Mouse (Mus musculus): ENCODE measurements around the gene Henmt1. TPM values are rescaled to one million over a fixed set of nuclear protein-coding genes. Genes with fewer than 3 reads are reported as not detected.

Henmt1 gene
- total RNA-seq, 2 experiments from 2014 or later, result not detected

DNA sequence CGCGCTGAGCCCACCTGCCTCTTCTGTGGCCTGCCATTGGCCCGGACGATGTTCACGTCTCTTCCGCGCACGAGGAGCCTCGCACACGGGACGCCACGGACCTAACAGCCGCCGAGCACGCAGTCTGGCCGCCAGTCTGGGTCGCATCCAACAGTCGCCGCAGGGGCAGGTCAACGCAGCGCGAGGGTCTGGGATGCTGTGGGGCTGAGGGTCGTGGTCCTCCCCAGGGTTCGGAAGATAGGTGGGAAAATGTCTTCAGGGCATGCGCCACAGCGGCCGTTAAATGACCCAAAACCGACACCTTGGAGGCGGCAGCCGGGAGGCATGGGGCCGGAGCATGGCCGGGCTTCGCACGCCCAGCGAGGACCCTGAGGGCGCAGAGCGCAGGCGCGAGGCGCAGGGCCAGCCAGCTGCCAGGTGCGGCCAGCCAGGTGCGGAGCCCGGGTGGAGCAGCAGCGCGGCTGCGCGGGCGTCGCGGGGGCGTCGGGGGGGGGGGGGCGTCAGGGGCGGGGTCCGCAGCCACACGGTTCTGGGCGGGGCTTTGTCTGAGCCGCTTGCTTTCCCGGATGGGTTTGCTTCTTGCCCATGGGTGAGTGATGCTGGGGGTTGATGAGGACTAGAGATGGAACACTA lies 444 bp downstream of the Henmt1 start, which contains the start of gene Gm9857:
Gene Gm9857 (minus strand): TSS at position 445 of the 633 bp plus-strand sequence.
- DNase-seq, result no peak

DNA sequence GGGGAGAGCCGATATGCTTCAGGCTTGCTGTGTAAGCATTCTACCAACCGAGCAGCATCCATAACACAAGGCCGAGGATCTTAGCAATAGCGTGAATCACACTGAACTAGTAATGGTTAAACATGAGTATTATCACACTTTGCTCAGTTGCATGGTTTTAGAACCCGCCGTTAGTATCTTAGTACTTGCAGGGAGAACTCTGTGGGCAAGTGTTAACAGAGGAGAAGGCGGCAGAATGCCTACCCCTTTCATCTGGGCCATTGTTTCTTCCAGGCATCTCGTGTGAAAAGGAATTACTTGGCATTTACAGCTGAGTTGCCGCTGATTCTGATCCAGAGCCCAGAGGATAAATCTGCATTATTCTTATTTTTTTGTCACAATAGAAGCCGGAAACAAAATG lies 1.3 kb downstream of the Henmt1 start:
- DNase-seq, result no peak

- no peak for DNase-seq
Measured at GRCm38 (mm10) chr3:108957976-108958375, 18.3 kb downstream of the Henmt1 start.

- no peak for DNase-seq
Measured at GRCm38 (mm10) chr3:108959680-108960295, 20.1 kb downstream of the Henmt1 start.

GRCm38 (mm10) chr3:108961226-108961625 lies 21.6 kb downstream of the Henmt1 start:
- DNase-seq, result no peak

DNA sequence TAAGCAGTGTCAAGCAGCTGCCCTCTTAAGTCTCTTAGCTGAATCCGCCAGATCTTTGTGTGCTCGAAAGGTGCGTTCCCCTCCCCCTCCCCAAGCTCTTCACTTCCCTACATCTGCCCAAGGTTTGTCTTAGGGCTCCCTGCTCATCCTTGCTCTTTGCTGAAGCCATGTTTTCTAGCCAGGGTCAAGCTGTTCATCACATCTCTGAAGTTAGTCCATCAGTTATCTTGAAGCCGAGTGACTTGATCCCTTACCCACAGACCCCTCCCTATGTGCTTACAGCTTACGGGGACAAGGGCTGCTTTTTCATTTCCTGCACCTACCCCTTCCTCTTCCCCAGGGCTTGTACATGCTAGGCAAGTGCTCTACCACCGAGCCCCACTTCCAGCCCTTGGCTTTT lies 22.0 kb downstream of the Henmt1 start:
- no peak for DNase-seq

- DNase-seq, result no peak
Measured at GRCm38 (mm10) chr3:108963278-108963677, 23.6 kb downstream of the Henmt1 start.

- no peak for DNase-seq
Measured at GRCm38 (mm10) chr3:108963776-108964175, 24.1 kb downstream of the Henmt1 start.

- DNase-seq, result no peak
Measured at GRCm38 (mm10) chr3:108964361-108965044, 24.8 kb downstream of the Henmt1 start.

DNA sequence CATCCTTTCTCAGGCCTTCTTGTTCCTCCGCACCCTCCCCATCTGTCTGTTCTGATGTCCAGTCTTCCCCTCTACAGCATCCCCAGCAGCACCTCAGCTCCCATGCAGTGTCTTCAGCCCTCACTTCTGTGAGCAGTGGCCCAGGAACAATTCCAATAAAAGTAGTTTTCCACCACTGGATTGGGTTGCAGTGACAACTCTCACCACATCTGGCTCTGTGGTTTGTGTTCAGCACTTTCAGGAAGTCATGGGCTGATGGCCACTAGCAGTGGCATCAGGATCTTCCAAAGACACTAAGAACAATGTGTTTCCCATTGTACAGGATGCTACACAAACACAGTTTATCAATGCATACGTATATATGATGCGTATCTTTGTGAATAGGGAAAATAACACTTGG lies 26.4 kb downstream of the Henmt1 start:
- DNase-seq, result no peak

DNA sequence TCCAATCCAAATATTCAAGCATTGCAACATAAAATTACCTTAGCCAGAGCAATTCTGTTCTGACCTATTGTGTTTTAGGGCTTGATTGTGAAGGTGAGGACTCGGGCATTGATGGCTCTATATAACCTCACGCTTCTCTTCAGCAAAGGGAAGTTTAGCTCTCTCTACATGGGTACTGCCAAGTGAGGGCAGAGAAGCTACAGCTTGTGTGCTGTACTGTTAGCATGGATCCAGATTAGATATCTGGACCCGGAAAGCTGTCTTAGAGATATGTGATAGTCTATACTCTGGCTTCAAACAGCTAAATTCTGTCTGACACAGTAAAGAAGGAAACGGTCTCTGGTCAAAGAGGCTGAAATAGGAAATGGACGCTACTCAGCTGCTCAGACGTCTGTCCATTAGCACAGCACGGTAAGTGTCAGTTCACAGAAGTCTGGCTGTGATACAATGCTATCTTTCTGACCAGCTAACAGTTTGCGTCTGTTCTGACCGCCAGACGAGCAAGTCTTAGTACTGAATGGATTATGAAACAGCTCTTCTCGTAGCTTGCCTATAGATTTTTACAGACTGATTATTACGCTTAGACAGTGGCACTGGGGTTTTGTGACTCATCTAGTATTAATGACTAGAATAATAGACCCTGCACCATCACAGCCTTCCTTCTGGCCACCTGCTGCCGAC lies 34.4 kb downstream of the Henmt1 start:
- no peak for DNase-seq

GRCm38 (mm10) chr3:108974920-108975485 lies 35.3 kb downstream of the Henmt1 start:
- no peak for DNase-seq

DNA sequence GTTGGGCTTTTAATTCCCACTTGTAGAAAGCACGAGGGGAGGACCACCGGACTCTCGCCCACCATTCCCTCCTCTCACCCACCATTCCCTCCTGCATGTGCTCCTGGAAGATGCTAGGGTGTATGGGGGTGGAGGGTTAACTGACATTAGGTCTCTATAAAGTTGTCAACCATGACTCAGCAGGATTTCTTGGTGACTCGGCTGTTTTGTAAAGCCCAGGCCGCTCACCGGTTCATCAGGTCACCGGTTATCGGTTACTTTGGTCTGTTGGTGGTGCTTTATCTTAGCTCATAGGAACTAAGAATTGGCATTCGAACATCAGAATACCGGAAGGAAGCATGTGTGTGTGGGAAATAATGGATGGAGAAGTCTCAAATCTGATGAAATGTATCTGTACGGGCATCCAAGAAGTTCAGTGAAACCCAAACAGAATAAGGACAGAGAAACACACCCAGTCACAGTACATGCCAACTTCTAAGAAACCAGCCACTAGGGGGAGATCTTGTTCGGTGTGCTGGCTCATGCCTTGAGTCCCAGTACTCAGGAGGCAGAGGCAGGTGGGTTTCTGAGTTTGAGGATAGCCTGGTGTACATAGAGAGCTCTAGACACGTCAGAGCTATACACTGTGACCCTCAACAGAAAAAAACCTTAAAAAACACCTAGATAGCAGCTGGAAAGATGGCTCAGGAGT lies 37.8 kb downstream of the Henmt1 start:
- no peak for DNase-seq

- DNase-seq, result no peak
Measured at GRCm38 (mm10) chr3:108981946-108982345, 42.3 kb downstream of the Henmt1 start.

DNA sequence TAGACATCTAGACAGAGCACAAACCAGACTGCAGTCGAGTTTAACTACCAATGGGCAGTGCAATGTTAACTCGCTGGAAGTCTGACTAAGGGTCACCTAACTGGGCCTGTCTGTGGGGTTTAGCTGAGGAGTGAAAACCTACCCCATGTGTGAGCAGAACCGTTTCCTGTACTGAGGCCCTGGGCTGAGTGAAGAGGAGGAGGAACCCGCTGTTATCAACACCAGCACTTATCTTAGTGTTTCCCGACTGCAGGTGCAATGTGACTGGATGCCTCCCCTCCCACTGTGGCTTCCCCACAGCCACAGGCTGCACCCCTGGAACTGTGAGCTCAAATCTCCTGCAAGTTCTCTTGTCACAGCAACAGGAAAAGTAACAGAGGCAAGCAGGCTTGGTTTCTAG lies 44.3 kb downstream of the Henmt1 start:
- DNase-seq, result no peak

DNA sequence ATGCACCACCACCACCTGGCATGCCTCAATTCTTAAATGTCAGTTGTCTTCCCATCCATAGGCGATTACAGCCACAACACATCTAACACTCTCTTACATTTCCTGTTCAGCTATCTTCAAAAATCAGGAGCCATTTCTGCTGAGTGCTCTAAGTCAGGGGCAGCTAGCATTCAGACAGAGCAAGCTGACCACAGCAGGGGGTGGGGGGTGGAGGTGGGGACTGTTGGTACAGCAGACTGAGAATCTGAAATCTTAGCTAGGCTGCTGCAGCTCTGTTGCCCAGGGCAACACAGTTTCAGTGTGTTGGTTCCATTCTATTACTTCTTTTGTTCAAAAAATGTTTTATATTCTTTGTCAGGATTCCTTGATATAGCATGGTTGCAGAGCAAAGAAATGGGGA lies 46.9 kb downstream of the Henmt1 start:
- DNase-seq, result no peak

DNA sequence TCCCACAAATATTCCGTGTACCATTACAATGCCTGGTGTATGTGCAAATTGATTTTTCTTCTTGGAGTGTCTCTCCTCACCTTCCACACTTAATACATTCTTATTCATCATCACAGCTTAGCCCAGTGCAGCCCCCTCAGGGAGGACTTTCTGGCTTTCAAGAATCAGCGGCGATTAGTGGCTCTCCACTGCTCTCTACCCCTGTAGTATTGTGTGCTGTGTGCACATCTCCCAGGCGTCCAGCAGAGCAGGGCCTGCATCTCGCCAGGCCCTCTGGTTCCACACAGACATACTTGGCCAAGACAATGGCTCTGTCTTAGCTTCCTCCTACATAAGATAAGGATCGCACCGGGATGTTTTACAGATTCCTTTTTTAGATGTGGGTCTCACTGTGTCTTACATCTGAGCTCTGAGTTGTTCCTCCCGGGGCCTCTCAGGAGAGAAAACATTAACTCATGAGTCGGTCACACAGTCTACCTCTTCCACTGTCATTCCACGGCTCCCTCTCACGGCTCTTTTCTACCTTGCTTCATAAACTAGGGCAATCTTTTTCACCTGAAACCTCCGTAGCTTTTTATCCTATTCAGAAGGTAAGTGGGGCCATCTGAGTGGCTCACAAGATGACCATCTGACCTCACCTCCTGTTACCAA lies 47.5 kb downstream of the Henmt1 start:
- DNase-seq, result no peak

DNA sequence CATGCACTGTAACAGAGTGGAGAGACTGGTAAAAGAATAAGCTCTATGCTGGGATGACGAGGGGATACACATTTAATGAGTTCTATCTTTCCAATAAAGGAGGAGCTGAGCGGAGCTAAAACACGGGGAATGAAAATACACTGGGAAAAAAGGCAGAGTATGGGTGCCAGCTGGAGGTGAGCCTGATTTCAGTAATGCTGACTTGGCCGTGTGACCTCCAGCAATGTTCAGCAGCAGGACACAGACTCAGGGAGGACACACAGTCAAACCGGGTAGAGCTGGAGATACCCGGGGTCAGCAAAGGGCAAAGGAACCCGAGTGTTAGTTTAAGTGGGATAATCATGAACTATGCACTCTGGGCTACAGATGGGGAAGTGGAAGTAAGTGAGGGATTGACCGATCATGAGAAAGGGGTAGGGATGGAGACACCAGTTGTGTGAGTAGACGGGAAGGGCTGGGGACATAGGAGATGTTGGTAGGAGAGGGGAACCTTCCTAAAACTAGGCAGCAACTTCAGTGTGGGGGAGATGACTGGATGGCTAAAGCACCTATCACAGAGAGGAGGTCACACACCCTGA lies 50.4 kb downstream of the Henmt1 start:
- peak; percentile 46 for DNase-seq

- DNase-seq, result no peak
Measured at GRCm38 (mm10) chr3:108994477-108994876, 54.8 kb downstream of the Henmt1 start.

DNA sequence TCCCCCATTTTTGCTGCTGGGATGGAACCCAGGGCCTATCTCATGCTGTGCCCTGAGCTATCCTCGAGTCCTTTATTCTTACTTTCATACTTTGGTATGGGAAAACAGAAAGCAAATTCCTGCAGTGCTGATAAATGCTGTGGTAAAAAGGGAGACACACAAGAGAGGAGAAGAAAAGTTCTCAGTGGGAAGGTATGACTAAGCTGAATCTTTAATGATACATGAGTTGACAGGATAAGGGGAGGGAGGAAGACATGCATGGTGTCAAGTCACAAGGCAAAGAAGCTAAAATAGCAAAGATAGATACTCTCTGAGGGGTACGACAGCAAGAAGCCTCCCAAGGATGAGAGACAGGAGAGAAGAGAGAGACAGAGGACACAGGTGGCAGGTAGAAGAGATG lies 55.7 kb downstream of the Henmt1 start:
- no peak for DNase-seq

DNA sequence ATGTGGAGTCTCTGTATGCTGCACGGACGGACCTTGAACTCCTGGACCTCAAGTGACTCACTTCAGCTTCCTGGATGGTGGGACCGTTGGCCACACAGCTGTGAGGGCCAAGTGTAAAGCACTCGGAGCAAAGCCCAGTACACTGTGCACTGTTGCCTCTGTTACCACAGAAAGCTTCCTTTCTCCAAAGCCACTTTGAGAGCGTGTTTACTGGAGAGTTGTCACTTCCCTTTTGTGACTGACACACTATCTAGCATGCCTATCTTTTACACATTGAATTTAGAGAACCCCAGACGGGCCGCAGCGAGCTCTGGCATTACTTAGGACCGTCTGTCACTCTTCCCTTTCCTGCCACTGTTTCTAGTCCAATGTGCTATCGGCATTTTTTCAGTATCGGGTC lies 57.6 kb downstream of the Henmt1 start:
- DNase-seq, result peak; percentile 37

Data from adrenal gland, postnatal 10 days (tissue).